In genomic region chr2:129591897-129592296, GRCm38 (mm10) we compare ENCODE assay signal across 8 mouse cellular contexts. TPM values are rescaled to one million over a fixed set of nuclear protein-coding genes. Genes with fewer than 3 reads are reported as not detected.
DNase-seq lines count a peak whose midpoint lies in the region; ATAC-seq and TF ChIP-seq lines count a peak whose summit lies in the region.

No protein-coding gene starts in this region.

- H3K27me3 ChIP-seq in heart, embryonic 16.5 days (ENCODE audit: control insufficient read depth, insufficient read depth, low read length) = no peaks in the 10 kb centered on the region
- H3K27me3 ChIP-seq in liver, postnatal 0 days (ENCODE audit: insufficient read depth, low read length) = 0 out of 2 replicates have a peak, but pooled peaks cover 5% of the 10 kb centered on the region
- no peaks in the 10 kb centered on the region for H3K27me3 ChIP-seq in splenic B cell, adult 2 months (ENCODE audit: control insufficient read depth, insufficient read depth, low read length, poor library complexity, severe bottlenecking)

- WGBS in heart, embryonic 16.5 days = 98% methylated on average over 4 of the region's 4 CpGs
- 77% methylated on average over 4 of the region's 4 CpGs for WGBS in liver, postnatal 0 days (ENCODE audit: insufficient replicate concordance)

- no peaks in the 10 kb centered on the region for H3K9me3 ChIP-seq in heart, embryonic 16.5 days (replicated peaks; ENCODE audit: control insufficient read depth, low read length)
- no peaks in the 10 kb centered on the region for H3K9me3 ChIP-seq in liver, postnatal 0 days (ENCODE audit: low read length)

- peak overlapping the region; percentile 90 for H3K4me2 ChIP-seq in heart, embryonic 16.5 days (ENCODE audit: low read depth, low read length)
- H3K4me2 ChIP-seq in liver, postnatal 0 days (ENCODE audit: low read depth, low read length) = peak overlapping the region; percentile 79

- H3K27ac ChIP-seq in left cerebral cortex, adult 2 months = peak overlapping the region; percentile 99
- H3K27ac ChIP-seq in heart, embryonic 16.5 days (ENCODE audit: low read length) = peak overlapping the region; percentile 97
- H3K27ac ChIP-seq in liver, postnatal 0 days (ENCODE audit: low read depth) = peak overlapping the region; percentile 96

- no peak for DNase-seq in left cerebral cortex, adult 2 months (ENCODE audit: extremely low spot score in 1 of 2, low spot score in 2 of 2)
- no peak for DNase-seq in left cerebral cortex, postnatal 14 days (ENCODE audit: low spot score in 2 of 2)
- peak; percentile 64 for DNase-seq in liver, postnatal 0 days
- peak; percentile 15 for DNase-seq in splenic B cell, adult 2 months (ENCODE audit: low read depth, low spot score)
- no peak for DNase-seq in ovary, postnatal 14 days (ENCODE audit: low spot score)
- DNase-seq in cerebellum, postnatal 14 days = no peak
- no peak for DNase-seq in gastrocnemius, postnatal 25 days

- intact Hi-C loops in left cerebral cortex, adult 2 months (cut with DNase I) = no loop called here
- intact Hi-C loops in left cerebral cortex, postnatal 14 days (cut with DNase I) = loop anchor here (2.0 kb wide), 1 partner anchor 17 kb away; no protein-coding TSS in a partner anchor

- peaks cover 18% of the 10 kb centered on the region for H3K4me1 ChIP-seq in heart, embryonic 16.5 days (ENCODE audit: control insufficient read depth, insufficient read depth, low read length)
- peaks cover 17% of the 10 kb centered on the region for H3K4me1 ChIP-seq in liver, postnatal 0 days (ENCODE audit: insufficient read depth)

- H3K4me3 ChIP-seq in left cerebral cortex, adult 2 months = peak overlapping the region; percentile 68
- peak overlapping the region; percentile 84 for H3K4me3 ChIP-seq in heart, embryonic 16.5 days (ENCODE audit: low read length)
- peak overlapping the region; percentile 73 for H3K4me3 ChIP-seq in liver, postnatal 0 days (ENCODE audit: low read depth, low read length)

- ATAC-seq in heart, embryonic 16.5 days (replicated peaks; ENCODE audit: extremely low read depth, insufficient read depth, low FRiP score) = no peak
- peak; percentile 14; the same call in 1 of the 2 replicates for ATAC-seq in liver, postnatal 0 days

- no peak for TF ChIP-seq CTCF in left cerebral cortex, adult 2 months (IDR thresholded peaks at IDR 0.05)
- TF ChIP-seq CTCF in liver, postnatal 0 days (IDR thresholded peaks at IDR 0.05; ENCODE audit: low read depth) = no peak

- peak overlapping the region; percentile 94 for H3K9ac ChIP-seq in heart, embryonic 16.5 days (ENCODE audit: low read length)
- peak overlapping the region; percentile 81; the same call in 1 of the 2 replicates for H3K9ac ChIP-seq in liver, postnatal 0 days (replicated peaks)

- TF ChIP-seq EP300 in liver, postnatal 0 days (IDR thresholded peaks at IDR 0.05; ENCODE audit: low read depth) = no peak

- H3K36me3 ChIP-seq in heart, embryonic 16.5 days (ENCODE audit: control insufficient read depth, insufficient read depth) = no peaks in the 10 kb centered on the region
- no peaks in the 10 kb centered on the region for H3K36me3 ChIP-seq in liver, postnatal 0 days (replicated peaks; ENCODE audit: insufficient read depth, low read length)
- no peaks in the 10 kb centered on the region for H3K36me3 ChIP-seq in splenic B cell, adult 2 months (ENCODE audit: control insufficient read depth, insufficient read depth, low read length, poor library complexity, severe bottlenecking)

RNA-seq across cellular contexts. Expression of gene Sirpa, which starts 0.7 kb away (rescaled TPM):
- 100 to 1,000 TPM; 375 to 384 TPM for total RNA-seq in left cerebral cortex, adult 2 months (2021)
- total RNA-seq in left cerebral cortex, postnatal 14 days (2021) = 100 to 1,000 TPM; 371 to 377 TPM
- polyA plus RNA-seq in heart, embryonic 16.5 days (2015; fragmentation: Nextera tagmentation; extraction: Ambion mirVana) = 14.7 and 15.8 TPM in 2 replicates
- polyA plus RNA-seq in liver, postnatal 0 days (2015; fragmentation: Nextera tagmentation; extraction: Ambion mirVana) = 26.9 and 28.1 TPM in 2 replicates
- total RNA-seq in gastrocnemius, postnatal 25 days (2021) = 1 to 10 TPM; 6.7 to 7.9 TPM

RNA-seq across cellular contexts. Expression of gene F830045P16Rik, which starts 55.5 kb away (rescaled TPM):
- 1 to 10 TPM in 1 of 2 experiments, under 1 TPM in 1; 0.47 to 1.3 TPM for total RNA-seq in left cerebral cortex, adult 2 months (2021)
- under 1 TPM in 1 of 2 experiments, not detected in 1; 0.34 TPM for total RNA-seq in left cerebral cortex, postnatal 14 days (2021)
- polyA plus RNA-seq in heart, embryonic 16.5 days (2015; fragmentation: Nextera tagmentation; extraction: Ambion mirVana) = not detected in 2 replicates
- polyA plus RNA-seq in liver, postnatal 0 days (2015; fragmentation: Nextera tagmentation; extraction: Ambion mirVana) = not detected in 2 replicates
- not detected for total RNA-seq in gastrocnemius, postnatal 25 days (2021)

Comparison
In these comparisons a context has a peak if more than half of its experiments do, and no peak if none do; other contexts are left out.
1. DNase-seq: peak in liver, postnatal 0 days (single experiment) and splenic B cell, adult 2 months (single experiment); none in left cerebral cortex, adult 2 months (0 of 2), left cerebral cortex, postnatal 14 days (0 of 2), ovary, postnatal 14 days (single experiment), cerebellum, postnatal 14 days (0 of 2) and gastrocnemius, postnatal 25 days (single experiment).
2. RNA of gene Sirpa, which starts 0.7 kb away (total RNA-seq): 375 to 384 TPM in left cerebral cortex, adult 2 months and 371 to 377 TPM in left cerebral cortex, postnatal 14 days; 6.7 to 7.9 TPM in gastrocnemius, postnatal 25 days; every median in the first group is over 10 times any median in the second.
3. Peak in every context shown above with its lines, with median percentiles within 50 percentile points of each other: H3K27ac ChIP-seq and H3K4me3 ChIP-seq.